Mouse (Mus musculus) c-Kit-positive CD71-positive TER-119-positive erythroid progenitor cells, embryonic 14.5 days (primary cell): ENCODE data around the gene Kcnq2.

Experiments
- DNase-seq: peaks from one replicate; pipeline ENCODE4 v3.0.0-alpha.2; 2013; ENCODE audit warnings: low spot score

Gene Kcnq2

DNA sequence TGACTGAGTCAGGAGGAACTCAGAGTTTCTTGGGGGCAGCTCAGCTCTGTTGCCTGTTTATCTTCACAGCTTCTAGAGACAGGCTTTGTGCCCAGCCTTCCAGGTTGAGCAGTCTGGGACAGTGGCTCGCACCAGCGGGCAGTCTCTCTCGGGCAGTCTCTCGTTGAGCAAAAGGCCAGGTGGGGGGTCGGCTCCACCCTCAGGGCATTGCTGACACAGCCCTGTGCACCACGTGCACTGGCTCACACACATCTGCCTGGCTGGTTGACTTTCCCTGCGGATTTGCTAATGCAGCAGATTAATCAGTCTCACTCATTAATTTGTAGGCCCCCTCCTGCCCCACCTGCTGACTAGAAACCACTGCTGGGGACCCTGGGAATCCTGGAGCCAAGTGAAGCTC lies 93.2 kb downstream of the Kcnq2 start:
- DNase-seq, result no peak

DNA sequence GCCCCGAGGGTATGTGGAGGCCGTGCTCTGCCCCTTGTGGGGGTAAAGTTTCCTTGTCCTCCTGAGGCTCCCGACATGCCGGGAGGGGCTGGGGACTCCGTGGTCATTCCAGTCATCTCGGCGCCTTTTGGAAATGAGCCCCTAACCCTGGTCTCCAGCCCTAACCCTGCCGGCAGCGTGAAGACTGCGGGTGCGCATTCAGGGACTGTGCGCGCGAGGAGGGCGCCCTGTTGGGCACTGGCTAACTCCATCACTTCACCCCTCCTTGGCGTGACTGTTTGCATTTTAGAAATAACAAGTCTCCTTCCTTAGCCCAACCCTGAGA lies 95.8 kb downstream of the Kcnq2 start:
- DNase-seq, result no peak

DNA sequence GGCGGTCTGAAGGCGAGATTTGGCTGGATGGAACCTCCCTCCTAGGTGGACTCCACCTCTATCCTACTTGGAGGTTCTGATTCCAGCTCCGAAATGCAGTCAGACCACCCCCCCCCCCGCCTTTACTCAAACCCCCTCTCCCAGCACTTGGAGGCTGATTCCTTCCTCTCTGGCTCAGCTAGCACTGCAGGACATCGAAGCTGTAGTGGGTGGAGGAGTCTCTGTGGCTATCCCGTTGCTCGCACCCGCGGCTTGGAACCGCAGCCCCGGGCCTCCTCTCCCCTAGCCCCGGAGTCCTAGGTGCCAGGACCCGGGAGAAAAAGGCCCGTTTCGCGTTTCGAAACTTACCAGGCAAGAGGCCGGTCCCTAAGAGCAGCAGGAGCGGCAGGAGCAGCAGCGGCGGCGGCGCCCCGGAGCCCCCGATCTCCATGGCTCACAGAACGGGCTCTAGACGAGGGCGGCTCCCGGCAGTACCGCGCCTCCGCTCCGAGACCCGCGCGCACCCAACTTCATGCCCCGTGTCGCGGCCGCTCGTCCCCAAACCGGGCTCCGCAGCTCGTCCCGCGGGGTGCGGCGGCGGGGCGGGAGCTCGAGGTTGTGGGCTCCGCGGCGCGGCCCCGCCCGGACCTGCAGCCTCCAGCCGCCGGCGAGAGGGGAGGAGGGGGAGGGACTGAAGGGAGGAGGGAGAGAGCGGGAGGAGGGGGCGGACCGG lies 96.3 kb downstream of the Kcnq2 start:
- DNase-seq, result no peak

DNA sequence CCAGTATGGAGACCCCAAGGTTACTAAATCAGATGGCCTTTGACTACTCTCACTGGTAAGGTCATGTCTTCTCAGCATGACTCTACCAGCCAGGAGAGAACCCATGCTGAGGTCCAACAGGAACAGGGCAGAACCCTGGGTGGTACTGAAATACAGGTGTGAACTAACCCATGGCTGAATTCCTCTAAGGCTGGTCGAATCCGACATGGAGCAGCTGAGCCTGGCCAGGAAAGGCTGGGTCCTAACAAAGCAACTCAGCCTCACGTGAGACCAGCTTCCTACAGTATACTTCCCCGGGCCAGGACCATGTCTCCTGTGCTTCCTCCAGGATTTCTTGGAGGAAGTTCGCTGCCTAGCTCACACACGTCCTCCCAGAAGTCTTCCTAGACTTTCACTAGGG lies 98.5 kb downstream of the Kcnq2 start:
- DNase-seq, result no peak

DNA sequence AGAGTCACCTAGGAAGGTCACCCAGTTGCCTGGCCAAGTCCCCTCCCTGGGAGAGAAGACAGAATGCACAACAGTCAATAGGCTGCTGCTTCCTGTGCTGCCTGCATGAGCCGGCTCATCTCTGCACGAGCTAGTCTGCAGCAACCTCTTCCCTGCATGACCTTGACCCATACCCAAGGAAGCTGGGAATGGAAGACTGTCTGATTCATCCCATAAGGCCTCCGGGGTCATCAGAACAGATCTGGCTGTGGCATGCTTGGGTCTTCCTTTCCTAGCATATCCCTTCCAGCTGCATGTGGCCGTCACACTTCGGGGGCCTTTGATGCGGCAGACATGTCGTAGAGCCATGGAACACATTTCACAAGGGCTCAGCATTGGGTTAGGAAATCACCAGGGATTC lies 99.9 kb downstream of the Kcnq2 start:
- no peak for DNase-seq

DNA sequence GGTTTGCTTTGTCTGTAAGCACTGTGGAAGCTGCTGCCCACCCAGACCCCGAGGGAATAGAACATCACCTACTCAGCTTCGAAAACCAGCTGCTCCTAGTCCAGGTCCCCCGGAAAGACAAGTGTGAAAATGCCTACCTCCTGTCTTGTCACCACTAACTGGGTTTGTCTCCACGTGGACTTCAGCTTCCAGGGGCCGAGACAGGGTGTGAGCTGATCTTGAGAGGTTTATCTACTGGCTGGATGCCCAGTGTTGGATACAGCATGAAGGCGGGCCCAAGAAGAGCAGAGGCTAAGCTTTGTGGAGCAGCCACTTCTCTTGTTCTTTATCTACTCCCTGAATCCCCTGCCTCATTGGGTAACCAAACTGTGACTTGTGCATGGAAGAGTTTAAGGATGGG lies 101.8 kb downstream of the Kcnq2 start:
- DNase-seq, result no peak

DNA sequence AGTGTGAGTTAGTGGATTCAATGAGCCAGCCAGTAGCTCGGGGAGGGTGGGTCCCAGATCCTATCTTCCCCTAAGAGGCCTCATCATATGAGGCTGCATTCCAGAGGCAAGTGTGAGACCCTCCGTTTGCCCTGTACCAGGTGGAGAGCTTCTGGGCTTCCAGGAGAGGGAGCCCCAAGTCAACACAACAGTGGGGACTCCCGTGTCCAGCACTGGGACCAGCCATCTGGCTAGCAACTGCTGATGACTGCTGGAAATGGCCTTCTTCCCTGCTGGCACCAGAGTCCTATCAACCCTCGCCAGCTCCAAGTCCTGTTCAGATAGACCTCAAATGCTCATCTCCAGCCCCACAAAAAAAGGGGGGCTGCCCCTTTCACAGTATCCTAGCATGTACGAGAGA lies 102.7 kb downstream of the Kcnq2 start:
- no peak for DNase-seq

DNA sequence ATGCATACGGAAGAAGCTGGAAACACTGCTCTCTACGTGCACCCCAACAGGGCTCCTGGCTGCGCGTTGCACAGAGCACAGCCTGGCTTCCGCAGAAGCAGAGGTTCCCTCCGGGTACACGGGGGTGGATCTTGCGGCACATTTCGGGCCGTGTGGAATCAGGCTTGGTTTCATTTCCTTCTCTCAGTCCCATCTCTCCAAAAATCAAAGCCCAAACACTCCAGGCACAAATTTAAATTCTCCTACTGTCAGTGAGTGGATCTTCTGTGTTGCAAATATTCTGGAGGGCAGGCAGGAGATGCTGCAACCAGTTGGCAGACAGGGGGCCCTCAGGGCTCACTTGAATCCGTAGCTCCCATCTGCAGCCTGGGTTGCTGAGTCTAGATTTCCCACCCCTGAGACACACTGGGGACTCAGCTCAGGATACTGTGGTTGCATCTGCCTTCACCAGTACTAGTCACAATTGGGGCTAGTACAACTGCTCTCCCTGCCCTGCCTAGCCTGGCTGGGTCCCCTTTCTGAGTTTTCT lies 103.6 kb downstream of the Kcnq2 start:
- no peak for DNase-seq
